Mouse (Mus musculus) urinary bladder, postnatal 10 days (tissue): ENCODE results near the gene Zfp704.

Experiments used
- DNase-seq: peaks from one replicate; pipeline ENCODE4 v3.0.0; 2022; ENCODE audit warnings: low spot score

The Zfp704 gene

GRCm38 (mm10) chr3:9516119-9516855, 93.6 kb downstream of the Zfp704 start:
- DNase-seq: no peak

- no peak for DNase-seq
Observed at GRCm38 (mm10) chr3:9515527-9515926, 94.4 kb downstream of the Zfp704 start.

- no peak for DNase-seq
Observed at GRCm38 (mm10) chr3:9513703-9514110, 96.2 kb downstream of the Zfp704 start.

- no peak for DNase-seq
Observed at GRCm38 (mm10) chr3:9512199-9512598, 97.7 kb downstream of the Zfp704 start.

GRCm38 (mm10) chr3:9505692-9506211, 104.1 kb downstream of the Zfp704 start:
- no peak for DNase-seq

- no peak for DNase-seq
Observed at GRCm38 (mm10) chr3:9504371-9504770, 105.5 kb downstream of the Zfp704 start.

GRCm38 (mm10) chr3:9500725-9501124, 109.2 kb downstream of the Zfp704 start:
- peak; percentile 37 for DNase-seq

- no peak for DNase-seq
Observed at GRCm38 (mm10) chr3:9499994-9500553, 109.8 kb downstream of the Zfp704 start.

- no peak for DNase-seq
Observed at GRCm38 (mm10) chr3:9499489-9499888, 110.4 kb downstream of the Zfp704 start.

GRCm38 (mm10) chr3:9497260-9497659, 112.6 kb downstream of the Zfp704 start:
- DNase-seq: no peak

- no peak for DNase-seq
Observed at GRCm38 (mm10) chr3:9491766-9492283, 118.1 kb downstream of the Zfp704 start.

- no peak for DNase-seq
Observed at GRCm38 (mm10) chr3:9487644-9488043, 122.2 kb downstream of the Zfp704 start.

- no peak for DNase-seq
Observed at GRCm38 (mm10) chr3:9485506-9485905, 124.4 kb downstream of the Zfp704 start.

GRCm38 (mm10) chr3:9481956-9482355, 127.9 kb downstream of the Zfp704 start:
- DNase-seq: no peak

GRCm38 (mm10) chr3:9481358-9481757, 128.5 kb downstream of the Zfp704 start:
- DNase-seq: no peak

GRCm38 (mm10) chr3:9480936-9481335, 128.9 kb downstream of the Zfp704 start:
- no peak for DNase-seq

- DNase-seq: no peak
Observed at GRCm38 (mm10) chr3:9477386-9477785, 132.5 kb downstream of the Zfp704 start.

- no peak for DNase-seq
Observed at GRCm38 (mm10) chr3:9476336-9476735, 133.5 kb downstream of the Zfp704 start.

- DNase-seq: no peak
Observed at GRCm38 (mm10) chr3:9475501-9475900, 134.4 kb downstream of the Zfp704 start.

- DNase-seq: no peak
Observed at GRCm38 (mm10) chr3:9474331-9474730, 135.6 kb downstream of the Zfp704 start.

- DNase-seq: no peak
Observed at GRCm38 (mm10) chr3:9466287-9466686, 143.6 kb downstream of the Zfp704 start.

GRCm38 (mm10) chr3:9465731-9466130, 144.2 kb downstream of the Zfp704 start:
- DNase-seq: no peak

- DNase-seq: no peak
Observed at GRCm38 (mm10) chr3:9461660-9462059, 148.2 kb downstream of the Zfp704 start.
